Mouse (Mus musculus) lung, adult 2 months (tissue): Measurements from ENCODE around the gene Rnf10.

Experiments
- CTCF ChIP-seq: fragments of 200-500 bp; IDR thresholded peaks from 2 replicates; pipeline ENCODE4 v1.5.1; 2011; ENCODE audit warnings: mild to moderate bottlenecking, low read length, control low read depth; ENCODE audit not compliant: insufficient read depth
- POLR2A ChIP-seq: fragments of 200-500 bp; IDR thresholded peaks from 2 replicates; pipeline ENCODE4 v1.6.1; 2011; ENCODE audit warnings: low read depth, mild to moderate bottlenecking, control low read depth, low read length, borderline replicate concordance; ENCODE audit errors: extremely low read depth

GRCm38 (mm10) chr5:115269969-115270368 lies 2.7 kb downstream of the Rnf10 start:
- TF ChIP-seq CTCF (no peak), POLR2A (no peak)
